Mouse (Mus musculus) cortical plate, adult 2 months (tissue): Measurements from ENCODE around the gene Zfp654. TPM values are rescaled to one million over a fixed set of nuclear protein-coding genes. Genes with fewer than 3 reads are reported as not detected.

Source experiments
- H3K27ac ChIP-seq: fragments of 200-500 bp; 2 replicates; pipeline ENCODE4 v1.5.1; 2012; ENCODE audit warnings: low read length, control low read depth, inconsistent platforms; ENCODE audit not compliant: insufficient read depth
- H3K4me1 ChIP-seq: fragments of 200-500 bp; 2 replicates; pipeline ENCODE4 v1.6.1; 2011; ENCODE audit warnings: low read length; ENCODE audit not compliant: control insufficient read depth, insufficient read depth
- H3K4me3 ChIP-seq: fragments of 200-500 bp; 2 replicates; pipeline ENCODE4 v1.5.1; 2011; ENCODE audit warnings: mild to moderate bottlenecking, low read length, control low read depth; ENCODE audit not compliant: insufficient read depth
- CTCF ChIP-seq: fragments of 200-500 bp; IDR thresholded peaks from 2 replicates; pipeline ENCODE4 v1.5.1; 2011; ENCODE audit warnings: mild to moderate bottlenecking, control low read depth, low read length; ENCODE audit not compliant: insufficient read depth; ENCODE audit errors: extremely low read depth
- POLR2A ChIP-seq: fragments of 200-500 bp; IDR thresholded peaks from 2 replicates; pipeline ENCODE4 v1.6.1; 2011; ENCODE audit warnings: mild to moderate bottlenecking, low read length, control low read depth; ENCODE audit not compliant: insufficient read depth; ENCODE audit errors: extremely low read depth
- polyA plus RNA-seq: library from polyadenylated mRNA; depleted of rRNA; stranded (reverse); fragments of >200 nt; gene quantifications from 2 replicates; pipeline ENCODE4 v1.2.3, GENCODE M21; 2012

Gene Zfp654
- polyA plus RNA-seq, 1 experiment, result 9.1 TPM

GRCm38 (mm10) chr16:64856946-64857345, 5.5 kb upstream of the Zfp654 start:
- TF ChIP-seq POLR2A (no peak), CTCF (no peak)
- Histone ChIP-seq H3K27ac (no peak overlapping the region), H3K4me1 (peaks cover 2% of the 10 kb centered on the region; the same call in 1 of the 2 replicates), H3K4me3 (no peak overlapping the region)

GRCm38 (mm10) chr16:64852891-64853290, 1.4 kb upstream of the Zfp654 start:
- peak overlapping the region; percentile 97 for H3K4me3 ChIP-seq
- TF ChIP-seq POLR2A, result no peak
- no peak for TF ChIP-seq CTCF
- no peak overlapping the region for H3K27ac ChIP-seq
- H3K4me1 ChIP-seq, result peaks cover 2% of the 10 kb centered on the region; the same call in 1 of the 2 replicates

GRCm38 (mm10) chr16:64852441-64852871, 1.0 kb upstream of the Zfp654 start:
- H3K27ac ChIP-seq, result no peak overlapping the region
- H3K4me1 ChIP-seq, result peaks cover 2% of the 10 kb centered on the region; the same call in 1 of the 2 replicates
- TF ChIP-seq CTCF, result no peak
- TF ChIP-seq POLR2A, result no peak
- H3K4me3 ChIP-seq, result peak overlapping the region; percentile 97

- no peak for TF ChIP-seq POLR2A
- no peak for TF ChIP-seq CTCF
- Histone ChIP-seq H3K4me3 (peak overlapping the region; percentile 97), H3K27ac (peak overlapping the region; percentile 76), H3K4me1 (peaks cover 2% of the 10 kb centered on the region; the same call in 1 of the 2 replicates)
Measured at GRCm38 (mm10) chr16:64851085-64851562, 328 bp downstream of the Zfp654 start.

GRCm38 (mm10) chr16:64850287-64851084, 966 bp downstream of the Zfp654 start:
- peaks cover 2% of the 10 kb centered on the region; the same call in 1 of the 2 replicates for H3K4me1 ChIP-seq
- H3K4me3 ChIP-seq, result peak overlapping the region; percentile 97
- 0 out of 2 replicates have a peak overlapping the region, but pooled peaks have one; percentile 76 for H3K27ac ChIP-seq
- TF ChIP-seq CTCF, result no peak
- TF ChIP-seq POLR2A, result no peak

- Histone ChIP-seq H3K4me1 (no peaks in the 10 kb centered on the region), H3K27ac (no peak overlapping the region), H3K4me3 (no peak overlapping the region)
- TF ChIP-seq CTCF (no peak), POLR2A (no peak)
Measured at GRCm38 (mm10) chr16:64845947-64846346, 5.5 kb downstream of the Zfp654 start.

- no peak overlapping the region for H3K4me3 ChIP-seq
- no peaks in the 10 kb centered on the region for H3K4me1 ChIP-seq
- no peak overlapping the region for H3K27ac ChIP-seq
- TF ChIP-seq CTCF, result no peak
- TF ChIP-seq POLR2A, result no peak
Measured at GRCm38 (mm10) chr16:64842374-64842729, 9.1 kb downstream of the Zfp654 start.

- Histone ChIP-seq H3K4me1 (no peaks in the 10 kb centered on the region), H3K4me3 (no peak overlapping the region), H3K27ac (no peak overlapping the region)
- TF ChIP-seq CTCF, result no peak
- no peak for TF ChIP-seq POLR2A
Measured at GRCm38 (mm10) chr16:64841481-64842373, 9.7 kb downstream of the Zfp654 start.

- Histone ChIP-seq H3K27ac (no peak overlapping the region), H3K4me3 (no peak overlapping the region), H3K4me1 (no peaks in the 10 kb centered on the region)
- TF ChIP-seq POLR2A (no peak), CTCF (no peak)
Measured at GRCm38 (mm10) chr16:64836709-64837108, 14.7 kb downstream of the Zfp654 start.
